Mouse (Mus musculus): ENCODE data around the gene Tmem259.

DNA sequence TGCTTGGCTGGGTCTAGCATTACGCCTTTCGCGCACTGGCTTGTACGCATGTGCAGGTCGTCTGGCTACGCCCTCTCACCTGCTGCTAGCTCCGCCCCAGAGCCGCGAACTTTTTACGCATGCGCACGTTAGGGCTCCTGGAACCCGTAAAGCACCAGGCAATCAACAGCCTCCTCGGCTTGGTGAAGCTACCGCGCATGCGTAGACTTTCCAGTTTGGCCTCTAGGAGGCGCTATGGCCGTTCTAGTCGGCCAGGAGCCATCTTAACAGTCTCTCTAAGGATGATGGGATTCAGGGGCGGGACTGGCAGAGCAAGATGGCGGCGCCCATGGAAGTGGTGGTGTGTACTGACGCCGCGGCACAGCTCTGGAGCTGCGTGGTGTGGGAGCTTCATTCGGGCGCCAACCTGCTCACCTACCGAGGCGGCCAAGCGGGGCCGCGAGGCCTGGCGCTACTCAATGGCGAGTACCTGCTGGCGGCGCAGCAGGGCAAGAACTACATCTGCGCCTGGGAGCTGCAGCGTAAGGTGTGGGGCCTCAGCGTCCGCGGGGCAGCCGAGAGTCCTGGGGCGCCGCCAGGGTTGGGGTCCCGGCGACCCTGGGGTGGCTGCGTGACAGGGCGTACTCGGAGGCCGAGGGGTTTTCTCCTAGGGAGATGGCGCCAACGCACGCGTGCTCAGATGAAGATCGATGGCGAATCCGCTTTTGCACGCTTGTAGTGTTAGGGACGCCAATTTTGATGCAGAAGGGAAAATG, 24.1 kb downstream of the Tmem259 start, which contains the start of gene Wdr18:
- peak; percentile 100 for TF ChIP-seq CTCF (IDR thresholded peaks at IDR 0.05; ENCODE audit: low read depth)
- TF ChIP-seq EP300 (IDR thresholded peaks at IDR 0.05; ENCODE audit: low read depth) = no peak
